Mouse (Mus musculus) heart, embryonic 11.5 days (tissue): Measurements from ENCODE around the gene Ralgps2. TPM values are rescaled to one million over a fixed set of nuclear protein-coding genes. Genes with fewer than 3 reads are reported as not detected.

Experiments used
- ATAC-seq: fragments of 200-750 bp; cut with Nextera tagmentation; replicated peaks from 2 replicates; pipeline ENCODE4 v1.8.0; 2017; ENCODE audit warnings: moderate library complexity; ENCODE audit not compliant: insufficient number of reproducible peaks, low FRiP score, low TSS enrichment
- H3K27ac ChIP-seq: fragments of 300-500 bp; sonication (generic); 2 replicates; pipeline ENCODE4 v1.5.1; 2014; ENCODE audit warnings: mild to moderate bottlenecking, low read depth, low read length
- H3K27me3 ChIP-seq: fragments of 300-500 bp; sonication (generic); 2 replicates; pipeline ENCODE4 v1.6.1; 2014; ENCODE audit warnings: mild to moderate bottlenecking, low read length, mixed read lengths; ENCODE audit not compliant: control insufficient read depth, insufficient read depth
- H3K36me3 ChIP-seq: fragments of 300-500 bp; sonication (generic); 2 replicates; pipeline ENCODE4 v1.6.1; 2014; ENCODE audit warnings: mild to moderate bottlenecking, low read length, moderate library complexity, mixed read lengths; ENCODE audit not compliant: control insufficient read depth, insufficient read depth
- H3K4me1 ChIP-seq: fragments of 300-500 bp; sonication (generic); 2 replicates; pipeline ENCODE4 v1.6.1; 2014; ENCODE audit warnings: low read length; ENCODE audit not compliant: control insufficient read depth, insufficient read depth
- H3K4me2 ChIP-seq: fragments of 300-500 bp; sonication (generic); 2 replicates; pipeline ENCODE4 v1.6.1; 2014; ENCODE audit warnings: mild to moderate bottlenecking, moderate library complexity
- H3K4me3 ChIP-seq: fragments of 300-500 bp; sonication (generic); 2 replicates; pipeline ENCODE4 v1.5.1; 2014; ENCODE audit warnings: low read depth, low read length
- H3K9ac ChIP-seq: fragments of 300-500 bp; sonication (generic); 2 replicates; pipeline ENCODE4 v1.6.1; 2014; ENCODE audit warnings: mild to moderate bottlenecking, low read depth, low read length, moderate library complexity
- H3K9me3 ChIP-seq: fragments of 300-500 bp; sonication (generic); replicated peaks from 2 replicates; pipeline ENCODE4 v1.6.1; 2016; ENCODE audit warnings: low read length; ENCODE audit not compliant: control insufficient read depth
- WGBS: fragments of 180-500 bp; shearing (Covaris S2); extraction: QIAGEN DNeasy Blood & Tissue Kit; methylation state at CpG from one replicate; pipeline ENCODE4 v1.1.7; 2014; ENCODE audit not compliant: insufficient replicate concordance; 5-methylcytosine and 5-hydroxymethylcytosine counted together
- polyA plus RNA-seq: library from polyadenylated mRNA; unstranded; fragments of >200 nt; fragmentation: Nextera tagmentation; extraction: Ambion mirVana; gene quantifications from 2 replicates; pipeline ENCODE4 v1.2.1, GENCODE M21; 2014

The Ralgps2 gene
- polyA plus RNA-seq, 1 experiment from 2014 or later = 44.1 TPM

DNA sequence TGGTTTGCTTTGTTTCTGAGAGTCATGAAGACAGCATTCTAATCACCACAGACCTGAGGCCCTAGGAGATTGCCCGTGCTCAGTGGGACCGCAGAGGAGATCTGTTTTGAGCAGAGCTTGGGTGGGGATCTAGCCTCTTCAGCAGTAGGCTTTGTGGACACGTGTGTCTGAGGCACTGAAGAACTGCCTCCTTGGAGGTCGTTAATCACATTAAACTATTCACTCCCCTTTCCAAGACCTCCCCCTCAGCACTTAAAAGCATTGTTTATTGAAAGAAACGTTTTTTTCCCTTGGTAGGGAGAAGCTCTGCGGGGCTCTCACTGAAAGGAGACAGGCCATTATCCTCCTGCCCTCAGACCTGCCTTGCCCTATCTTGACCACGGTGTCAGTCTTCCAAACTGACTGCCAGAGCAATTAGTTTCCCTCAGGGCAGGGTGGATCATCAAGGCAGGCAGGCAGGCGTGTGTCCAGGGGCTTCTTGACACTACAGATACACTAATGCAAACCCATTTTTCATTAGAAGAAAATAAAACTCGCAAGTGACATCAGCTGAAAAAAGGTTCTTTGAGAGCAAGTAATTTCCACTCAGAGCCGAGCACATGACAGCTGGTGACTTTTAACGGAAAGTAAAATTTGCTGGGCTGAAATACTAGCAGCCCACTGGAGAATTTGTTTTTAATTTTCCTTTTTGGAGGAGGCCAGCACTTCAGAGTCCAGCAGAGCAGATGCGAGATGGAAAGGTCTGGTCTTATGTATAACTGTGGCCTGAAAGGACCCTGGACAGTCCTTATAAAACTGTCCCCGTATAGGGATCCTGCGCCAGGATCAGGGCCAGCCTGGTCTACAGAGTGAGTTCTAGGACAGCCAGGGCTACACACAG is 157.2 kb downstream of the Ralgps2 start:
- Histone ChIP-seq H3K9me3 (no peaks in the 10 kb centered on the region), H3K4me1 (peaks cover 16% of the 10 kb centered on the region), H3K27me3 (no peaks in the 10 kb centered on the region), H3K36me3 (no peaks in the 10 kb centered on the region), H3K4me2 (no peak overlapping the region), H3K9ac (no peak overlapping the region), H3K4me3 (no peak overlapping the region), H3K27ac (no peak overlapping the region)
- WGBS = 40% methylated on average over 14 of the region's 14 CpGs
- ATAC-seq = no peak

DNA sequence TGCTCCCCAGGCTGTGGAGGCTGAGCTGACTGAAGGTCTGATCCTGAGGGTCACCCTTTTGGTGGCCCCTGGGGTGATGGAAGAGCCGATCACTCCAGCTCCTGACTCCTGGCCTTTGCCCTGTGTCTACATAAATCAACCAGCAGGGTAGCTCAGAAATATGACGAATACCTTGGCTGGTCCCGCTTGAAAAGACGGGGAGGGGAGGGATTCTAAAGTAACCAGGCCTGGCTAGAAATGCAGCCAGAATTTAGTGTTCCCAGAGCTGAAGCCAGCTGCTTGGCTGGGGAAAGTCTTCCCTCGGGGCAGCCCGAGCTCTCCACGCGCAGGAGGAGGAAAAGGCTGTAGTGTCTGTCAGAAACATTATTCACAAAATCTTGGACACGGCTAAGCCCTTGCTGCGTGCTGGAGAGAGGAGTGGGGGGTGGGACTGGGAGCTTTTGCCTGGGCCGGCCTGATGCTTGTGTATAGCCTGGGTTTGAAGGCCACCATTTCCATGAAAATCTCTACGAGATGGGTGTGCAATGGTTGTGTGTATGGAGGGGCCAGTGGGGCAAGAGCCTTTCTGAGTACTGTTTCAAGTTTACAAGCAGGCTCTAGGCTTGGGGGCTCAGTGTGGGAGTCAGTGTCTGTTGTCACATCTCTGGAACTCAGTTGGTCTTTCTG is 158.2 kb downstream of the Ralgps2 start:
- H3K27me3 ChIP-seq = no peaks in the 10 kb centered on the region
- H3K4me3 ChIP-seq = no peak overlapping the region
- H3K4me2 ChIP-seq = no peak overlapping the region
- H3K4me1 ChIP-seq = peaks cover 15% of the 10 kb centered on the region; the same call in 1 of the 2 replicates
- H3K9me3 ChIP-seq = no peaks in the 10 kb centered on the region
- ATAC-seq = peak; percentile 28; the same call in 1 of the 2 replicates
- H3K36me3 ChIP-seq = no peaks in the 10 kb centered on the region
- 56% methylated on average over 12 of the region's 12 CpGs for WGBS
- H3K9ac ChIP-seq = no peak overlapping the region
- no peak overlapping the region for H3K27ac ChIP-seq

DNA sequence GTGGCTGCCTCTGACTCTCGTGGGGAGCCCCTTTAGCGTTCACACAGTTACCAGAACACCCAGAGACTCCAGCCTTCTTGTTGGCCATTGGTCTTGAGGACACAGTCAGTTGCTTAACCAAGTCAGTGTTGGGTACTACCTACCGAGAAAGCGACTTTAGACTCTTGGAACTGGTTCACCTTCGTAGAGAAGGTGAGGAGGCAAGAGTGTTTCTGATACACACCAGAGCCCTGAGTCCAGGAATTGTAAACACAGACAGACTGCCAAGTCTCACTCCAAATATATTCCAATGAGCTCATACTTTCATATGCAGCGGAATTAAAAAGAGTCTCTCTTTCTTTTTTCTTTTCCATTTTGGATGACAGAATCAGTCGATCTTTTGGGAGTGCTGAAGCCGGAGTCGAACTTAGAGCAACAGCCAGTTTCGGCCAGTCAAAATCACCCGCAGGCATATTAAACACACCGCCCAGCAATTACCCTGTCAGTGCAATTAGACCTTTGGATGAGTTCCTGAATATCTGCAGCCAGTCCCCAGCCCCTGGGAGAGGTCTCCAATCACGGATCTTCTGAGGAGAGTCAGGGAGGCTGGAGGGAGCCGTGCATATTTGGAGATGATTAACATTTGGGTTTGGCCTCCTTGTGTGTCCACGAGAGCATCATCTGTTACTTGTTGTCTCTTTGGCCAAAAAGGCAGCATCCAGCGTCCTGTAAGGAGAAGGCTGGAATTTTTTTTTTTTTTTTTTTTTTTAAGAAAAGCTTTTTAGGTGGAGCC is 159.0 kb downstream of the Ralgps2 start:
- H3K36me3 ChIP-seq = no peaks in the 10 kb centered on the region
- H3K27ac ChIP-seq = no peak overlapping the region
- H3K4me1 ChIP-seq = peaks cover 15% of the 10 kb centered on the region; the same call in 1 of the 2 replicates
- H3K27me3 ChIP-seq = no peaks in the 10 kb centered on the region
- no peaks in the 10 kb centered on the region for H3K9me3 ChIP-seq
- 65% methylated on average over 16 of the region's 16 CpGs for WGBS
- H3K9ac ChIP-seq = no peak overlapping the region
- H3K4me3 ChIP-seq = no peak overlapping the region
- ATAC-seq = no peak
- H3K4me2 ChIP-seq = no peak overlapping the region; the same call in 1 of the 2 replicates

DNA sequence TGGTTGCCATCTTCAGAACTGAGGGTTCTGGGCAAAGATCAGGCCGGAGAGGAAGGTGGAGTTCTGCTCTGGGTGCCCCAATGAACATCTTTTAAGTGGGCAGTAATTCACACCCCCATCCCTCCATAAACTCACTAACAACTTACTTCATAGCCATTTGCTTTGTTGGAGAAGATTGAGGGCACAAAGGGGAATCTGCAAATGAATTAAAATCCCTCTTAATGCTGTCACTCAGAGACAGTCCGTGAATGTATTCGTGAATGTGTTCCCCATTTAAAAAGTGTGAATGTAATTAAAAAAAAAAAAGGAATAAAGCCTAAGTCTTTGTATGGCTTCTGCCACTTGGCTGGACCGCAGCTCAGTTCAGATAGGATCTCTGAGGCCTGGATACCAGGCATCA is 159.8 kb downstream of the Ralgps2 start:
- H3K9ac ChIP-seq = peak overlapping the region; percentile 34; the same call in 1 of the 2 replicates
- no peaks in the 10 kb centered on the region for H3K9me3 ChIP-seq
- H3K27me3 ChIP-seq = no peaks in the 10 kb centered on the region
- peak overlapping the region; percentile 42 for H3K27ac ChIP-seq
- no peak overlapping the region for H3K4me3 ChIP-seq
- H3K4me2 ChIP-seq = peak overlapping the region; percentile 42
- peaks cover 15% of the 10 kb centered on the region; the same call in 1 of the 2 replicates for H3K4me1 ChIP-seq
- H3K36me3 ChIP-seq = no peaks in the 10 kb centered on the region
- WGBS = 81% methylated on average over 4 of the region's 4 CpGs
- no peak for ATAC-seq

DNA sequence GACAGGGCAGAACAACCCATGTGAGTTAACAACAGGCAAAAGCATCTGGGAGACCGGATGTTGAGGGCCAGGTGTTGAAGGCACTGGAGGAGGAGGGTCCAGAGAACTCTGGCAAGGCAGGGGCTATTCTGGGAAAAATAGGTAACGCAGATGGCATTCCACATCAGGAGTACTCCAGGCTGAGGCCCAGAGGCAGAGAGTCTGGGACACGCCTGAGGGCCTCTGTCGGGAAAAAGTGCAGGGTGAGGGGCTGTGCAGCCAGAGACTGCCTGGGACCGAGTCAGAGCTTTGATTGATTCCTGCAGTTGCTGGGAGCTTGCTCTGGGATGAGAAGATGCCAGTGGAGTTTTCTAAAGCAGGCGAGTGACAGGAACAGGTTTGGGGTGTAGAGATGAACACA is 160.4 kb downstream of the Ralgps2 start:
- no peak overlapping the region for H3K4me3 ChIP-seq

DNA sequence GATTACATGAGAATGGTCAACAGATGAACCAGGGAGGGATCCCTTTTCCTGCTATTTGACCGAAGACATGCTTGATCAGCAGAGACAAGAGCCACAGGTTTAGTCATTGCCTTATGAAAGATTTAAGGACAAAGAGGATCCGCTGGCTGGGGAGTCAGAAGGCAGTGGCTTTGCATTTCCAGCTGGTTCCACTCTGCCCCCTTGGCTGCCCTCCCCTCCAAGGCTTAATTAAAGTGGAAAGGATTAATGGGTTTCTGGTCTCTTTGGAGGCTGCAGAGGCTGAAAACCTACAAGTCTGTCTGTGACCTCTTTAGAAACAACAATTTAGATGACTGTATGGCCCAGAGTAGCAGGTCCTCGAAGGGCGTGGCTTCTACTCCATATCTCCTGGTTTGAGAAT is 161.5 kb downstream of the Ralgps2 start:
- Histone ChIP-seq H3K4me1 (peaks cover 15% of the 10 kb centered on the region; the same call in 1 of the 2 replicates), H3K9me3 (no peaks in the 10 kb centered on the region), H3K4me3 (no peak overlapping the region), H3K4me2 (no peak overlapping the region), H3K36me3 (no peaks in the 10 kb centered on the region), H3K27me3 (no peaks in the 10 kb centered on the region), H3K27ac (no peak overlapping the region), H3K9ac (no peak overlapping the region)
- 87% methylated on average over 4 of the region's 4 CpGs for WGBS
- ATAC-seq = no peak

More for the DNA sequence above, 160.4 kb downstream of the Ralgps2 start:
- no peaks in the 10 kb centered on the region for H3K36me3 ChIP-seq
- peak overlapping the region; percentile 42 for H3K4me2 ChIP-seq
- 23% methylated on average over 6 of the region's 6 CpGs for WGBS
- ATAC-seq = peak; percentile 59; the same call in 1 of the 2 replicates
- H3K9me3 ChIP-seq = no peaks in the 10 kb centered on the region
- peaks cover 15% of the 10 kb centered on the region; the same call in 1 of the 2 replicates for H3K4me1 ChIP-seq
- peak overlapping the region; percentile 42; the same call in 1 of the 2 replicates for H3K27ac ChIP-seq
- H3K27me3 ChIP-seq = no peaks in the 10 kb centered on the region
- peak overlapping the region; percentile 34; the same call in 1 of the 2 replicates for H3K9ac ChIP-seq

DNA sequence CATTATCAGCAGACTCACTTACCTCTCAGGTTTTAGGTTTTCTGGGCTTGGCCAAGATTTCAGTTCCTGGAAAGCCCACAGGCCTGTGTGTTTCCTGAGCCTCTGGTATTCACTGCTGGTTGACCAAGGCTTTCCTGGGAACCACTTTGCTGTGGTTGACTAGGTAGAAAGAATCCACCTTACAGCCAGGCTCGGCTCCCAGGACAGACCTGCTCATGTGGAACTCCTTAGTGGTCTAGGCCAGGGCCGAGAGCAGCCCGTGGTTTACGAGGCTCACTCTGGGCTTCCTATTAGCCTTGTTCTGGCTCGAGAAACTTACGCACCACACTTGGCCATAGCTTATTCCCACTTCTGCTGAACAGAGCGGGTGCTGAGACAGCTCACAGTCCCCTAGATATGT is 163.4 kb downstream of the Ralgps2 start:
- 90% methylated on average over 7 of the region's 7 CpGs for WGBS
- no peak for ATAC-seq
- no peaks in the 10 kb centered on the region for H3K9me3 ChIP-seq
- H3K4me2 ChIP-seq = no peak overlapping the region
- no peak overlapping the region for H3K27ac ChIP-seq
- no peaks in the 10 kb centered on the region for H3K36me3 ChIP-seq
- no peak overlapping the region for H3K9ac ChIP-seq
- peaks cover 6% of the 10 kb centered on the region; the same call in 1 of the 2 replicates for H3K4me1 ChIP-seq
- H3K4me3 ChIP-seq = no peak overlapping the region
- H3K27me3 ChIP-seq = no peaks in the 10 kb centered on the region

DNA sequence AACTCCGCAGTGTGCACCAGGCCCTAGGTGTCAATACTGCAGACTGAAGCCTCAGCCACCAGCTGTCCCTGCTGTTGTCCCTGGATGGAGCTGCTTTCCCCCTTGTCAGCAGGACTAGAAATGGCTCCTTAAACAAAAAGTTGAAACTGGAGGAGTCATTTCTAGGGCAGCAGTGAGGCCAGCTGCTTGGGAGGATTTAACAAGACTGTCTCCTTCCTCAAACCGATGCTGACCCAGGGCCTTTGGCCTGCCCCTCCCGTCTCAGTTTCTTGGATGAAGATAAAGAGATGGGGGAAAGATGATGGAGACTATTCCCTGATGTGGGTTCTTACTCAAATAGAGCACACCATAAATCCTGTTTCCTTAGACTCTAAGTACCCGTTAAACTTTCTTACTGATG is 164.2 kb downstream of the Ralgps2 start:
- H3K9ac ChIP-seq = no peak overlapping the region
- no peak overlapping the region for H3K4me2 ChIP-seq
- H3K4me1 ChIP-seq = peaks cover 3% of the 10 kb centered on the region; the same call in 1 of the 2 replicates
- no peak overlapping the region for H3K27ac ChIP-seq
- no peaks in the 10 kb centered on the region for H3K36me3 ChIP-seq
- no peaks in the 10 kb centered on the region for H3K9me3 ChIP-seq
- no peak for ATAC-seq
- no peak overlapping the region for H3K4me3 ChIP-seq
- no peaks in the 10 kb centered on the region for H3K27me3 ChIP-seq
- 81% methylated on average over 4 of the region's 4 CpGs for WGBS
